Mouse (Mus musculus) midbrain, embryonic 13.5 days (tissue): ENCODE results near the gene Itgb7. TPM values are rescaled to one million over a fixed set of nuclear protein-coding genes. Genes with fewer than 3 reads are reported as not detected.

Source experiments
- ATAC-seq: fragments of 200-750 bp; cut with Nextera tagmentation; 2 replicates; pipeline ENCODE4 v1.8.0; 2017; ENCODE audit warnings: mild to moderate bottlenecking, moderate TSS enrichment, moderate library complexity
- H3K27ac ChIP-seq: fragments of 300-500 bp; sonication (generic); 2 replicates; pipeline ENCODE4 v1.5.1; 2015; ENCODE audit warnings: inconsistent platforms, mild to moderate bottlenecking, moderate library complexity
- H3K27me3 ChIP-seq: fragments of 300-500 bp; sonication (generic); 2 replicates; pipeline ENCODE4 v1.6.1; 2015; ENCODE audit warnings: mild to moderate bottlenecking, inconsistent platforms
- H3K36me3 ChIP-seq: fragments of 300-500 bp; sonication (generic); 2 replicates; pipeline ENCODE4 v1.6.1; 2015; ENCODE audit warnings: mild to moderate bottlenecking, inconsistent platforms
- H3K4me1 ChIP-seq: fragments of 300-500 bp; sonication (generic); replicated peaks from 2 replicates; pipeline ENCODE4 v1.6.1; 2015; ENCODE audit warnings: inconsistent platforms
- H3K4me2 ChIP-seq: fragments of 300-500 bp; sonication (generic); replicated peaks from 2 replicates; pipeline ENCODE4 v1.6.1; 2015; ENCODE audit warnings: moderate library complexity, mild to moderate bottlenecking, inconsistent platforms
- H3K4me3 ChIP-seq: fragments of 300-500 bp; sonication (generic); replicated peaks from 2 replicates; pipeline ENCODE4 v1.5.1; 2015; ENCODE audit warnings: mild to moderate bottlenecking, inconsistent platforms
- H3K9ac ChIP-seq: fragments of 300-500 bp; sonication (generic); replicated peaks from 2 replicates; pipeline ENCODE4 v1.6.1; 2015; ENCODE audit warnings: mild to moderate bottlenecking, inconsistent platforms
- H3K9me3 ChIP-seq: fragments of 300-500 bp; sonication (generic); 2 replicates; pipeline ENCODE4 v1.6.1; 2016; ENCODE audit warnings: mild to moderate bottlenecking, inconsistent platforms
- WGBS: fragments of 180-500 bp; shearing (Covaris S2); methylation state at CpG from one replicate; pipeline ENCODE4 v1.1.7; 2015; 5-methylcytosine and 5-hydroxymethylcytosine counted together
- polyA plus RNA-seq: library from polyadenylated mRNA; unstranded; fragments of >200 nt; fragmentation: Nextera tagmentation; extraction: Ambion mirVana; gene quantifications from 2 replicates; pipeline ENCODE4 v1.2.1, GENCODE M21; 2015

Itgb7 gene
- polyA plus RNA-seq, 1 experiment from 2014 or later: 0.82 TPM

- 9% methylated on average over 11 of the region's 11 CpGs for WGBS
- no peak overlapping the region for H3K4me2 ChIP-seq
Measured at GRCm38 (mm10) chr15:102258581-102259253, 27.0 kb upstream of the Itgb7 start.

GRCm38 (mm10) chr15:102258076-102258470, 26.3 kb upstream of the Itgb7 start:
- Histone ChIP-seq H3K27me3 (peaks cover 69% of the 10 kb centered on the region), H3K9me3 (no peaks in the 10 kb centered on the region), H3K4me3 (peak overlapping the region; percentile 51), H3K4me2 (peak overlapping the region; percentile 90), H3K9ac (0 out of 2 replicates have a peak overlapping the region, but pooled peaks have one; percentile 32), H3K36me3 (no peaks in the 10 kb centered on the region), H3K27ac (no peak overlapping the region), H3K4me1 (peaks cover 25% of the 10 kb centered on the region)
- ATAC-seq: no peak
- WGBS: 4% methylated on average over 12 of the region's 12 CpGs

More at GRCm38 (mm10) chr15:102258581-102259253, 27.0 kb upstream of the Itgb7 start:
- ATAC-seq: 0 out of 2 replicates have a peak, but pooled peaks have one; percentile 28
- H3K27me3 ChIP-seq: peaks cover 65% of the 10 kb centered on the region
- peaks cover 25% of the 10 kb centered on the region for H3K4me1 ChIP-seq
- H3K9ac ChIP-seq: 0 out of 2 replicates have a peak overlapping the region, but pooled peaks have one; percentile 32
- H3K9me3 ChIP-seq: no peaks in the 10 kb centered on the region
- H3K4me3 ChIP-seq: no peak overlapping the region
- no peak overlapping the region for H3K27ac ChIP-seq
- H3K36me3 ChIP-seq: no peaks in the 10 kb centered on the region

GRCm38 (mm10) chr15:102257202-102258075, 25.7 kb upstream of the Itgb7 start, which contains the start of gene Rarg:
TSS of gene Rarg (minus strand) at chr15:102257517.
- peak within 1 kb of the TSS; percentile 90 for H3K4me2 ChIP-seq
- ATAC-seq: peak; percentile 40; the same call in 1 of the 2 replicates

GRCm38 (mm10) chr15:102256431-102257201, 24.9 kb upstream of the Itgb7 start:
- Histone ChIP-seq H3K27me3 (peaks cover 74% of the 10 kb centered on the region), H3K9ac (peak overlapping the region; percentile 69), H3K4me3 (peak overlapping the region; percentile 51), H3K4me1 (peaks cover 25% of the 10 kb centered on the region), H3K27ac (no peak overlapping the region), H3K36me3 (no peaks in the 10 kb centered on the region), H3K9me3 (no peaks in the 10 kb centered on the region), H3K4me2 (peak overlapping the region; percentile 90)
- 8% methylated on average over 22 of the region's 22 CpGs for WGBS
- ATAC-seq: 0 out of 2 replicates have a peak, but pooled peaks have one; percentile 9

More at GRCm38 (mm10) chr15:102257202-102258075, 25.7 kb upstream of the Itgb7 start, which contains the start of gene Rarg:
- Histone ChIP-seq H3K4me3 (peak within 1 kb of the TSS; percentile 51), H3K27ac (no peak within 1 kb of the TSS), H3K9ac (peak within 1 kb of the TSS; percentile 69), H3K9me3 (no peaks in the 10 kb centered on the region), H3K4me1 (peaks cover 25% of the 10 kb centered on the region), H3K27me3 (peaks cover 71% of the 10 kb centered on the region), H3K36me3 (no peaks in the 10 kb centered on the region)
- under 1% methylated on average over 37 of the region's 46 CpGs for WGBS

- Histone ChIP-seq H3K9ac (no peak overlapping the region), H3K27ac (no peak overlapping the region), H3K36me3 (no peaks in the 10 kb centered on the region), H3K9me3 (no peaks in the 10 kb centered on the region), H3K4me2 (no peak overlapping the region), H3K4me1 (peaks cover 25% of the 10 kb centered on the region), H3K4me3 (no peak overlapping the region), H3K27me3 (peaks cover 82% of the 10 kb centered on the region)
- 47% methylated on average over 13 of the region's 14 CpGs for WGBS
- no peak for ATAC-seq
Measured at GRCm38 (mm10) chr15:102255547-102256255, 24.0 kb upstream of the Itgb7 start.

- H3K4me3 ChIP-seq: no peak overlapping the region
- H3K27ac ChIP-seq: no peak overlapping the region
- H3K9me3 ChIP-seq: no peaks in the 10 kb centered on the region
- H3K4me2 ChIP-seq: no peak overlapping the region
- peaks cover 79% of the 10 kb centered on the region for H3K27me3 ChIP-seq
- WGBS: 56% methylated on average over 5 of the region's 5 CpGs
- H3K36me3 ChIP-seq: no peaks in the 10 kb centered on the region
- H3K4me1 ChIP-seq: peaks cover 34% of the 10 kb centered on the region
- no peak for ATAC-seq
- H3K9ac ChIP-seq: no peak overlapping the region
Measured at GRCm38 (mm10) chr15:102250521-102250920, 18.8 kb upstream of the Itgb7 start.

- Histone ChIP-seq H3K27ac (no peak overlapping the region), H3K4me1 (peaks cover 38% of the 10 kb centered on the region), H3K4me2 (no peak overlapping the region), H3K27me3 (peaks cover 79% of the 10 kb centered on the region), H3K36me3 (no peaks in the 10 kb centered on the region), H3K9me3 (no peaks in the 10 kb centered on the region), H3K9ac (no peak overlapping the region), H3K4me3 (no peak overlapping the region)
- no peak for ATAC-seq
- WGBS: 49% methylated on average over 9 of the region's 9 CpGs
Measured at GRCm38 (mm10) chr15:102249967-102250366, 18.2 kb upstream of the Itgb7 start.

GRCm38 (mm10) chr15:102249251-102249691, 17.5 kb upstream of the Itgb7 start:
- Histone ChIP-seq H3K27ac (no peak overlapping the region), H3K27me3 (peaks cover 81% of the 10 kb centered on the region), H3K4me3 (no peak overlapping the region), H3K4me2 (no peak overlapping the region), H3K36me3 (no peaks in the 10 kb centered on the region), H3K4me1 (peaks cover 42% of the 10 kb centered on the region), H3K9ac (0 out of 2 replicates have a peak overlapping the region, but pooled peaks have one; percentile 19), H3K9me3 (no peaks in the 10 kb centered on the region)
- ATAC-seq: no peak
- 3% methylated on average over 13 of the region's 13 CpGs for WGBS

- Histone ChIP-seq H3K4me3 (no peak overlapping the region), H3K4me2 (no peak overlapping the region), H3K36me3 (no peaks in the 10 kb centered on the region)
Measured at GRCm38 (mm10) chr15:102248812-102249191, 17.1 kb upstream of the Itgb7 start.

GRCm38 (mm10) chr15:102248131-102248811, 16.5 kb upstream of the Itgb7 start:
- no peak for ATAC-seq
- Histone ChIP-seq H3K27me3 (peaks cover 82% of the 10 kb centered on the region), H3K4me3 (peak overlapping the region; percentile 53), H3K27ac (0 out of 2 replicates have a peak overlapping the region, but pooled peaks have one; percentile 26), H3K9me3 (no peaks in the 10 kb centered on the region), H3K36me3 (no peaks in the 10 kb centered on the region), H3K4me2 (peak overlapping the region; percentile 94), H3K4me1 (peaks cover 47% of the 10 kb centered on the region), H3K9ac (peak overlapping the region; percentile 69)
- WGBS: 8% methylated on average over 8 of the region's 8 CpGs

More at GRCm38 (mm10) chr15:102248812-102249191, 17.1 kb upstream of the Itgb7 start:
- no peaks in the 10 kb centered on the region for H3K9me3 ChIP-seq
- H3K9ac ChIP-seq: no peak overlapping the region
- ATAC-seq: no peak
- H3K4me1 ChIP-seq: peaks cover 42% of the 10 kb centered on the region
- peaks cover 82% of the 10 kb centered on the region for H3K27me3 ChIP-seq
- no peak overlapping the region for H3K27ac ChIP-seq
- WGBS: 0% methylated on average over 1 of the region's 3 CpGs
